Mouse (Mus musculus): Measurements from ENCODE around the gene Ubash3b.
A peak's percentile ranks its signal among the peaks of the same experiment; 100 is the strongest.

Ubash3b gene

GRCm38 (mm10) chr9:41011512-41012436 lies 149.7 kb downstream of the Ubash3b start:
- no peak for DNase-seq (ENCODE audit: inconsistent age in 2 of 2, low spot score in 1 of 2)

- DNase-seq (ENCODE audit: inconsistent age in 2 of 2, low spot score in 1 of 2) = no peak
These were observed 153.7 kb downstream of the Ubash3b start for GRCm38 (mm10) chr9:41007785-41008184.

- no peak for DNase-seq (ENCODE audit: inconsistent age in 2 of 2, low spot score in 1 of 2)
These were observed 157.1 kb downstream of the Ubash3b start, which contains the start of gene Crtam for GRCm38 (mm10) chr9:41004415-41004814. Crtam (minus strand) TSS chr9:41004628.

- no peak for DNase-seq (ENCODE audit: inconsistent age in 2 of 2, low spot score in 1 of 2)
These were observed 164.2 kb downstream of the Ubash3b start for GRCm38 (mm10) chr9:40997116-40997779.

GRCm38 (mm10) chr9:40994075-40994474 lies 167.4 kb downstream of the Ubash3b start:
- no peak for DNase-seq (ENCODE audit: inconsistent age in 2 of 2, low spot score in 1 of 2)

- DNase-seq (ENCODE audit: inconsistent age in 2 of 2, low spot score in 1 of 2) = no peak
These were observed 170.0 kb downstream of the Ubash3b start for GRCm38 (mm10) chr9:40991511-40991910.

GRCm38 (mm10) chr9:40989940-40990588 lies 171.4 kb downstream of the Ubash3b start:
- peak; percentile 24 to 82 for DNase-seq (ENCODE audit: inconsistent age in 2 of 2, low spot score in 1 of 2)

GRCm38 (mm10) chr9:40984313-40984712 lies 177.2 kb downstream of the Ubash3b start:
- no peak for DNase-seq (ENCODE audit: inconsistent age in 2 of 2, low spot score in 1 of 2)

GRCm38 (mm10) chr9:40983758-40984157 lies 177.7 kb downstream of the Ubash3b start:
- no peak for DNase-seq (ENCODE audit: inconsistent age in 2 of 2, low spot score in 1 of 2)

GRCm38 (mm10) chr9:40982480-40982879 lies 179.0 kb downstream of the Ubash3b start:
- peak in 1 of 2 experiments; percentile 31 for DNase-seq (ENCODE audit: inconsistent age in 2 of 2, low spot score in 1 of 2)

- DNase-seq (ENCODE audit: inconsistent age in 2 of 2, low spot score in 1 of 2) = no peak
These were observed 187.3 kb downstream of the Ubash3b start for GRCm38 (mm10) chr9:40974042-40974801.

GRCm38 (mm10) chr9:40964418-40964714 lies 197.1 kb downstream of the Ubash3b start:
- no peak for DNase-seq (ENCODE audit: inconsistent age in 2 of 2, low spot score in 1 of 2)

- no peak for DNase-seq (ENCODE audit: inconsistent age in 2 of 2, low spot score in 1 of 2)
These were observed 197.7 kb downstream of the Ubash3b start, which contains the start of gene Jhy for GRCm38 (mm10) chr9:40963586-40964417. Jhy (minus strand) TSS chr9:40964118.

GRCm38 (mm10) chr9:40961401-40961800 lies 200.1 kb downstream of the Ubash3b start:
- DNase-seq (ENCODE audit: inconsistent age in 2 of 2, low spot score in 1 of 2) = no peak

Data from adrenal gland, adult (tissue).